Mouse (Mus musculus) hindlimb bud, embryonic 11.5 days (tissue): ENCODE measurements around the gene 1700057G04Rik.

Experiments
- DNase-seq: peaks from one replicate; pipeline ENCODE4 v3.0.0-alpha.2; 2012; ENCODE audit warnings: low read depth, low spot score; ENCODE audit errors: extremely low spot score

Gene 1700057G04Rik

DNA sequence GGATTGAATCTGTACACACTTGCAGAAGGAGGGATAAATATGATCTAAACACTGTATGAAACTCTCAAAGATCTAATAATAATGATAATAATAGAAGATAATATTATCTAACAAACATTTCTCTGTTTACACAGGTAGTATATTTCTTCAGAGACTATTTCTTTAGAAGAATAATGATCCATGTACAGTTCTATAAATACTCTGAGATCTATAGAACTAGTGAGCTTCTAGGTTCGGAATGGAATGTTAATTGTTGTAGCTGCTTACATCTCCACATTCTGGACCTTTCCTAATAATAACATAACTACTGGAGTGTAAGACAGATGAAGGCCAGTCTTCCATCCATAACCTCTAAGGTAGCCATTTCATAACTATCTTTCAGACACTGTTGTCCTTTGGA, at the start of gene 1700057G04Rik:
Gene 1700057G04Rik (plus strand): TSS at position 301 of the 400 bp plus-strand sequence.
- DNase-seq: no peak

DNA sequence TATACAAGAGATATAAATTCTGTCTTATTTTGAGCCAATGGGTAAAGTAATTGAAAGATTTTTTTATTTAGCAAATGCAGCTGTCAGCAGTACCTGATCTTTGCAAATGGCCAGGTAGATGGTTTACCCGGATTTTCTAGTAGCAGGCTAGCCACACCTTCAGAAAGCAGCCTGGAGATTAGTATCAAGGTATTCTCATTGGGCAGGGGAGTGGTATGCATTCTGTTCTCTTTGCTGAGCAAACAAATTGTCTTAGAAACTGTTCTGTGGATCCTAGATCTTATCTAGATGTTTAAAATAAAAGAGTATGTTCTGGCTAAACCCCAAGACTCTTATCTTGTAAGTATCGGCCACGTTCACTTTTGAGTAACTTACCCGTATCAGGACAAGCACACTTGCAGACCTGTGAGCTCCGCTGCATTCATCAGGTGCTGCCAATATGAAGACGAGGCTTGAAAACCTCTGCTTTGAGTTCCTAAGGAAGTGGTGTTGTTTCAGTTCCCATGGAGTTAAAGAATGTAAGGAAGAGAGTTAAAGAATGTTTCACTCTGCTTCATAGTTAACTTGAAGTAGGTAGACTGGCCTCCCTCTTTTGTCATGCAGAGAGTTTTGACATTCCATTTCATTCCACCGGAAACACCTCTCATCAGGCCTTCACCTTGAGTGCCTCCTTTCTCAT, 48.6 kb upstream of the 1700057G04Rik start:
- no peak for DNase-seq

DNA sequence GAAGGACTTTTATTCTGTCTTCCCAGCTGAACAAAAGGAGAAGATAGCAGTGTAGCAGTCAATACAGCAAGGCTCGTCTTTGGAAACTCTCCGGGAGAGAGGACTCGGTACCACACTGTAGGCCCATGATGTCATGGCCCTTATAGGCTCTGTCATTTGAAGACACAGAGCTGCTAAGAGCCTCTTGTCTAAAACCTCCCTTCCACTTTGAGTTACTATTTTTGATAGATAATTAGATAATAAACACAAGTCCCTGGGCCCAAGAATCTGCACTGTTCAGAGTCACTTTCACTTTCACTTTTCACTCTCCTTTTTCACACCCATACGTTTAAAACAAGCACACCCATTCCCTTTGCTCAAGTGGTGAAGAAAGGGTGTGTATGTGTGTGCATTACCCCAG, 43.5 kb upstream of the 1700057G04Rik start:
- DNase-seq: no peak

DNA sequence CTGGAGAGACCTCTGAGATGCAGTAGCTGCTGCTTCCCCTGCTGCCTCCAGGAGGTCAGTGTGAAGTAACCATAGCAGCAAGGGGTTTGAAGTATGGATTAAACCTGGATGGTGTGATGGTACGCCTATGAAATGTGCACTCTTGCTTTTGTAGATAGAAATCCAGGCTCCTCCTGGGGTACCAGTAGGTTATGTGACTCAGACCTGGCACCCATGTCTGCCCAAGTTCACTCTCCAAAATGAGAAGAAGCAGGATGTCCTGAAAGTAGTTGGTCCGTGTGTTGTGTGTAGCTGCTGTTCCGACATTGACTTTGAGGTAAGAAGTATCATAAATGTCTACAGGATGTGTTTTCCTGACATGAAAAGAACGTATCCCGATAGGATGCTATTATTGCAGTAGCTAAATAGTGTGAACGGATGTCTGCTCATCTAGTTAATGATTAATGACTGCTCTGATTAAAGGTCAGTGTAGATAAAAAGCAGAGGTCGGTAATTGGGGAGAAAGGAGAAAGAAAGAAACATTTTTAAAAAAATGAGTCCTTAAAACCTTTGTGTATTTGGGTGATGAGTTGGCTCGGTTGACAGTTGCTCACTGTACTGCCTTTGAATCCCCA, 42.5 kb upstream of the 1700057G04Rik start:
- DNase-seq: no peak

DNA sequence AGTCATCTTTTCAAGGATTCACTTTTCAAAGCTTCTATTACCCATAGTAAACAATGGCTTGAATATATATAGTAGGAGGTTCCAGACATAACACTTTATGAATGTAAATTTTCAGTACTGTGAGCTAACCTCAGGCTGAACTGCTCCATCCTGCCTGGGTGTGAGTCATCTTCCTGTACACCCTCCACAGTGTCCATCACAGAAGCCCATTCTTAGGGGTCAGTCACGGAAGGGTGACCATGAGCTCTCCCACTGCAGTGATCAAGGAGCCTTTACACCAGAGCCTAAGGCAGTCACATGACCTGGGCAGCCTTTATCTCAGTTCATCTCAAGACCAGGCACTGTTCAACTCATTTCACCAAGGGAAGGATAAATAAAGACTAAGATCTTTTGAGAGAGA, 41.4 kb upstream of the 1700057G04Rik start:
- DNase-seq: no peak

DNA sequence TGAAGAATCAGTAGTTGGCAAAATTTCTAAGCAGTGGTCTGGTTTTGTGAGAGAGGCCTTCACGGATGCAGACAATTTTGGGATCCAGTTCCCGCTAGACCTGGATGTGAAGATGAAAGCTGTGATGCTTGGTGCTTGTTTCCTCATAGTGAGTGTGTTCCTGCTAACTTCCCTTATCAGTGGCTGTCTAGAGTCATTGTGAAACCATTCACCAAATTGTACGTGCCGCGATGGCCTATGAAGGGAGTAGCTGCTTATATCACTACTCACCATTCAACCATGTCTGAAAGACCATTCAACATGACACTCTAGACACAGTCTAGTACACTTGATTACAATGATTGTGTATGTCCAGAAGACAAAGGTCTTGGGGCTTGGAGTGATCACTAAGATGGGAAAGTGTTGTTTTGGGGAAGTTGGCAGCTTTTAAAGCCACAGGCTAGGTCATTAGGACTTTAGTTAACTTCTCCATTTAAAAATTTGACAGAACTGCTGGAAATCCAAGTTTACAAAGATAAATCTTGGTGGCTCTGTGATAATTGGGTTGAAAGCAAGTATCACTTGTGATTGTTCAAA, 39.3 kb upstream of the 1700057G04Rik start:
- no peak for DNase-seq

DNA sequence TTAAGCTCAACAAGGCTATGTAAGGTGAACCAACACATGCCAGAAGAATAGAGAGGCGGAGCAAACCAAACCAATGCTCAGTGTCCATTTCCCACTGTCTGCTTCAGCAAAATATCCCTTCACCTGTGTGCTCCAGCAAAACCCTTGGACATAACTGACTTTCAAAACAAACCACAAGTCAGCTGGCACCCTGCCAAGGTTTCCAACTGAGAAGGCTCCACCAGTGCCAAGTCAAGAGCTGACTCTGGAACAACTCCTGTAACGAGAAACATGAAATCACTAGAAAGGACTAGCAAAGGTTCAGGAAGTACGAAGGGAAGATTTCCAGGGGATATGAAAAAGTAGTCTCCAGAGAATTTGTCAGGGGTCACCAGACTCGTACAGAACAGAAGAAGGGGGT, 38.2 kb upstream of the 1700057G04Rik start:
- DNase-seq: no peak

DNA sequence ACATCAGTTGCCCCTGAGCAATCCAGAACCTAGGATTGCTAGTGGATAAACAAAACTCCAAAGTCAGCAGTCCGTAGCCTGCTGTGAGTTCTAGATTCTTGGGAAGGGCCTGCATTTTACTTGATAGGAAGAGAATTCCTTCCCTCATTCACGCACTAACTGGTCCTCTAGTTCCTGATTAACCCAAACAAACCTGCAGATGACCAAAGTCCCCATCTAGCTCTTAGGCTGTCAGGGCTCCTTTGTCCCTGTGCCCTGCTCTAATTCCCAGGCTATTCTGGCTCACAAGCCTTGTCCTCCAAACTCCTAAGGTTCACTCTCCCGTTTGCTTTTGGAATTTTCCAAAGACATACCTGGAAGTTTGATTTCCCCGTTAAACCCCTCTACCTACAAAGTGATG, 36.5 kb upstream of the 1700057G04Rik start:
- DNase-seq: no peak

DNA sequence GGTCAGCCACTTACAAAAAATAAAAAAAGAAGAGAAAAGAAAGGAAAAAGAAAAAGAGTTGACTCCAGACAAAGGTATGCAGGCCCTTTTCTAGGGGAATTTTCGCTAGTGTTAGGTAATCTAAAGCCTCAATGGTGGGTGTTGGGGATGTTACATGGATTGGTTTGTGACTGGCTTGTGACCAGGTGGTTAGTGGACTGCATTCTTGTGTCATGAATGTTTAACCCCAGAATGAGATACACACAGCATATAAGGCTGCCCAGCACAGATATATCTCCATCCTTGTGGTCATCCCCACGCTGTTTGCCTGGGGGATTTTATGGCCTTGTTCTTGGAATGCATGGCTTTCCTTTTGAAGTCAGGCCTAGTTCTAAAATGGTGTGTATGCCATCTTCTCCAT, 35.9 kb upstream of the 1700057G04Rik start:
- DNase-seq: no peak

DNA sequence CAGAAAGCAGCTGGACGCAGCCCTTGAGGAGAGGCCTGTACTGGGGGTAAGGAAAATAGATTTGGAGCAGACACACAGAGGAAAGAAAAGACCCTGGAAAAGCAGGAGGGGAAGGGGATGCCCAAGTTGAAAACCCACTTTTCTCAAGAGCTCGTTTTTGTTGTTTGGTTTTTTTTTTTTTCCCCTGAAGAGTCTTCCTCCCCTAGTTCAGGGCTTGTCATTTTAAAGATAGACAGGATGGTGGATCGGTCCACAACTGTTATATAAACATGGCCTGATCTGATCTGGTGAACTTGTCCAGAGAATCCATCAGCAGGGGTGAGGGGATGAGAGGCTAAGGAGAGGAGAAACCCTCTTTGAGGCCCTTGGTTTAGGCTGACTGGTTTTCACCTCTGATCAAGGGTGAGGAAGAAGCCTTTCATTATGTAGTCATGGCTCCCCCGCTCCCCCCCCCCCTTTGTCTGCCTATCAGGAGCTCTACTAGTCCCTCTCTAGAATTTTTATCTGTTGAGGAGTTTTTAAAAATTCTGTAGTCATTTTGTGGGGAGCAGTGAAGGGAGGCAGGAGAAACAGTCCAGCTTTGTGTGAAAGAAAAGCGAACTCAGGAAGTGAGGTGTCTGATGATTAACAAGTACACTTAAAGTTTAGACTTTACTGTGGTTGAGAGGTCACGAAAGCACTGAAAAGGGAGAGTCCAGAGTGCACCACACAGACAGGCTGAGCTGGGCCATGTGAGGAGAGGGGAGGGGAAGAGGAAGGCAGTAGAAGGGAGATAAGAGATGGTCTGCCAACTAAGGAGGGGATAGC, 35.0 kb upstream of the 1700057G04Rik start:
- DNase-seq: no peak

DNA sequence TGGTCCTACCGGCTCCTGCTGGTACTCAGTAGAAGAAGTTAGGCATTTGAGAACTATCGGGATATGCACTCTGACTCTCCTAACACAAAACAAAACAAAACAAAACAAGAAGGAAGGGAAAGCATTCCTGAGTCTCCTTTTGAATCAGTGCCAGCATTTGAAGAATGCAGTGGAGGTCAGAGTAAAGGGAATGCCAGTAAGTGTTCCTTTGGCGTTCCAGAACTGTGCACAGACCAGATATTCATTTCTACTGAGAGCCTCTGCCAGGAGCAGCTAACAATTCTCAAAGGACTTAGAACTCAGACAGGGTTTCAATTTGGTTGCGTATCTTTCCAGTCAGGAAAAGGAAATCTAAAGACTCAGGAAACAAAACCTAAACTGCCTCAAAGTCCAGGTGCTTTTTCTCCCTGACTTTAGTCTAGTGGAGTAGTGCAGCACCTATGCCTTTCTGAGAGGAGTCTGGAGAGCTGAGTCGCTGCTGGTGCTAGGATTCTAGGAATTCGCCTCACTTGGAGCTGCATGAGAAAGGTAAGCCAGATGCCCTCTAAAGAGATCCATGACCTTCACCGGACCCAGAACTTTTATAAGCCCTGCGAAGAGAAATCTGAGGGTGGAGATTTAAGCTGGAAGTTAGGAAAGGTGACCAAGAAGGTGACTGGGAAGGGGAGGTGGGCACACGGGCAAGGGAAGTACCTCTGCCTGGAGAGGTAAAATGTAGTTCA, 33.5 kb upstream of the 1700057G04Rik start, which contains the start of gene Plscr2:
Gene Plscr2 (plus strand): TSS at position 117 of the 722 bp plus-strand sequence.
- no peak for DNase-seq

DNA sequence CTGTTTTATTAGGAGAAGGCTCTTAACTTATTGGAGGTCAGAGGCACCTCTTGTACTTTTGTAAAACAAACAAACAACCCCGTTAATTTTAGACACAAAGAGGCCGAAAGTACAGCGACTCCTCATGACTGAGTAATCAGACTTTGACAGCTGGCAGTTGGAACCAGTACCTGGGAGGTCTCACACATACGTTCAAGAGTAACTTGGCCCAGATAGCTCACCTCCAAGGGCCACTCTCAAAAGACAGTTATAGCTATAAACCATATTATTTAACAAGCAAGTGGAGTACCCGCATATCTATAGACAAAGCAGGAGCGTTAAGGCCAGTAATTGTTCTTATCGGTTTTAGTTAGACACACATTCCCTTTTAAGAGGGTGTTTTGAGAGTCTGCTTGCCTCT, 32.8 kb upstream of the 1700057G04Rik start:
- DNase-seq: no peak

DNA sequence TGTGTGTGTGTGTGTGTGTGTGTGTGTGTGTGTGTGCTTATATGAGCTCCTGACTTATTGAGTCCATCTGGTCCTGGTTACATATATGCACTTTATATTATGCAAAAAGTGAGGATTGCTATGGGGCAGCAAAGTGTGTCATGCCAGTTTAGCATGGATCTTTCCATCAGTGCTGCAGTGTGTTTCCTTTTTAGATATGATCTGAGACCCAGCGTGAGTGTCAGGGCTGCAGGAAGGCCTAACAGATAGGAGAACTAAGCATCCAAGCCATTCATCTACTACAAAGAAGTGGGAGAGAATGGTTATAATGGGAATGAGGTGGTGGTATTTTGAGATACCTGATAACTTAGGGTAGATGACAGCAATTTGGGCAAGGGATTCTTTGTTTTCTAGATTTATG, 29.1 kb upstream of the 1700057G04Rik start:
- DNase-seq: no peak

DNA sequence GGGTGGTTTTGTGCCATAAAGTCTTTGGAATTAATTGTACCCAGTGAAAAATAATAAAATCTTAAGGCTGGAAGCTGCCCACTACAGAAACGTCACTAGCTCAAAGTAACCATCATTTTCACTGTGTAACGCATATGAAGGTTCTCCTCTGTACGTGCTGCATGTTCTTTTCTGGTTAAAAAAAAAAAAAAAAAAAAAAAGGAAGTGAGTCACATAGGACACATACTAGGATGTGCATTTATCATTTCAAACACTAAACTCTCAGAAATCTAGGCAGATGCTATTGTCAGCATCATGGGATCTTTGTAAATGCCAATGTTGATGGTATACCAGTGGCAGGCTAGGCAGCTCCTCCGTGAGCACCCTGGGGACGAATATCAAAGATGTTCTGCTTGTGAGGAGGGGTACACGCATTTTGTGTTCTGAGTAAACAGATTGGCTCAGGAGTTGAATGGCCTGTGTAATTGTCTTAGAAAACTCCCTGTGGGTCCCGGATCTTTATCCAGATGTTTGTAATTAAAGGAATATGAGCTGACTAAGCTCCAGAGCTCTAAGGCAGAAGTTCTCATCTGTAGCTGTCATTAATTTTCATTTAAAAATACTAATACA, 26.5 kb upstream of the 1700057G04Rik start:
- peak; percentile 5 for DNase-seq

DNA sequence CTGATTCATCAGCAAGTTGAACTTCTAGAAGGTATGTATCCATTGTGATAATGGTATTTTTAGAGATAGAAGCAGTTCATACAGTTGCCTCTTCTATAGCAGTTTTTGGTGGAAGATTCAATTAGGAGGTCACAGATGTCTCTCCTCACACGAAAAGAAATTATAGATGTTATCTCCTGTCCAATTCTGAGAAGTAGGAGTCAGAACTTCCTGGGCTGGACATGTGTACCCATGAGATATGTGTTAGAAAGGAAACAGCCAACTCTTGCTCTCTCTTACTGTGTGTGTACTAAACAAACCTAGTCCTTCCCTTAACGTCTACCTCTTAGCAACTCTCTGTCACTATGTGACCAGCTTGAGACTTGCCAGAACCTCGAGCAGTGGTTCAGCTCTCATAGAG, 19.5 kb upstream of the 1700057G04Rik start:
- DNase-seq: no peak

DNA sequence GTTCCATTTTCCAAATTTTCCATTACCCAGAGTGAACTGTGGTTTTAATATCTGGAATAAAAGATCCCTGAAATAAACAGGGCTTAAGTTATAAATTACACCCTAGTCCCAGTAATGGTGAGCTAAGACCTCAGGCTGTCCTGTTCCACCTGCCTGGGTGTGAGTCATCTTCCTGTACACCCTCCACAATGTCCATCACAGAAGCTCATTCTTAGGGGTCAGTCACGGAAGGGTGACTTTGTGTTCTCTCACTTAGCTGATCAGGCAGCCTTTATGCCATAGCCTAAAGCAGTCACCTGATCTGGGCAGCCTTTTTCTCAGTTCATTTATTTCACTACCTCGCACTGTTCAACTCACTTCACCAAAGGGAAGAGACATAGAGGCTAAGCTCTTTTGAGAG, 17.0 kb upstream of the 1700057G04Rik start:
- DNase-seq: no peak

DNA sequence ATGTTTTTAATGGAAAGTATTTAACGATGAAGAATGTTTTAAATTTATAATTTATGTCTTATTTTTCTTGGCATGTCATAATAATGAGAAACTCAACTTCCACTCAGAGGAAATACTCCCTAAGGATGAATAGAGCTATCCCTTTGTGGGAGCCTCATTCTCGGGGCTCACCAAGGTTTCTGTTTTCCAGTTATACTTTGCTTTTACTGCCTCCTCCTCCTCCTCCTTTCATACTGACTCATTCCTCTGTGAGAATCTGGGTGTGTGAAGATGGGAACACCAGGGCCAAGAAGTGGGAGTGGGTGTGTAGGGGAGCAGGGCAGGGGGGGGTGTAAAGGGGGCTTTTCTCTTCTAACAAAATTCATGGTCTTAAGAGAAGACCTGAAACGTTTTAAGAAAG, 16.3 kb upstream of the 1700057G04Rik start:
- DNase-seq: no peak

DNA sequence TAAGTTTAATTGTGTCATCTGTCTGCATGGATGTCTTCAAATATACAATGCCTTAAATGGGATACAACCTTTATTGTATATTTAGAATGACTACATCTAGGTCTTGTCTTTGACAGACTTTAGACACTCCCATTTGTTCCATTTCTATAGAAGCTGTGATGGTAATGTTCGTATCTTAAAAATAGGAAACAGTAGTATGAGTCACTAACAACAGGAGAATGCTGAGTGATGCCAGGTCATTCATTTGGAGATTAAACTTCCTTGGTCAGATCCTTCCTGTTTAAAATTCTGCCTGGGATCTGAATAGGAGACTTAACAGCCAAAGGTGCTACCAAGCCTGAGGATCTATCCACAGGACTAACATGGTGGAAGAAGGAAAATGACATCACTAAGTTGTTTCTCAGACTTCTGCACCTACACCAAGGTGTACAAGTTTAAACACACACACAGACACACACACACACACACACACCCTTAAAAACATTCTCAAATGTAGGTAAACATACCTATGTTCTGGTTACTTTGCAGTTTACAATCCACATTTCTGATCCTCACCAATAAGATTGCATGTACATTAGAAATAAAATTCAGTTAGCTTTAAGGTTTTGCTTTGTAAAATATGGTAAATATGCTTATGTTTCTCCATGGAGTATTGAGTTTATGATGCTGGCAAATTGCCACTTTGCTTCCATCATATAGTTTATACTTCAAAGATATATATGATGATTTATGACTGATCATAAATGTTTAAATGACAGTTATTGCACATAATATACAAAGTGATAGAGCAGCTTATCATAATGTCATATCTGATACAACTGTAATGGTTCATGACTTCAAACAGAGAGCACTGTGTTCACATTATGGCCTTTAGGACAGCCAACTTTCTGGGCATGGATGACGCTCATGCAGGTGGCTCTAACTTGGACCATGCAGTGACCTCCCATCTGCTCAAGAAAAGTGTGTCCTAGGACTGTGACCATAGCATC, 15.3 kb upstream of the 1700057G04Rik start:
- no peak for DNase-seq

DNA sequence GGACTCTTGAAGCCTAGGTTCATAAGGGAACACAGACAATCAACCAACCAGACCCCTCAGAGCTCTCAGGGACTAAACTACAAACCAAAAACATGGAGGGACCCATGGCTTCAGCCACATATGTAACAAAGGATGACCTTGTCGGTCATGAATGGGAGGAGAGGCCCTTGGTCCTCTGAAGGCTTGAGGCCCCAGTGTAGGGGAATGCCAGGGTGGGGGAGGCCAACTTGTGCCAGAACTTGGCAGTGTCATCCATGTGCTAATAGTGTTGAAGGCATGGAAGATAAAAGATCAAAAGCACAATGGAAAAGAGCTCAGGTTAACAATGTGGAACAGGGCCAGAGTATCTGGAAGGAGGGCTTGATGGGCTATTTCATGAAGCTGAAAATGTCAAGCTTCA, 10.9 kb upstream of the 1700057G04Rik start:
- DNase-seq: no peak
